Mouse (Mus musculus) activated CD4-positive, CD25-positive, alpha-beta regulatory T cell (primary cell): ENCODE measurements around the gene Lrrc74b. TPM values are rescaled to one million over a fixed set of nuclear protein-coding genes. Genes with fewer than 3 reads are reported as not detected.

Experiments
- polyA plus RNA-seq, 2 experiments: library from polyadenylated mRNA; unstranded; fragments of 100-300 nt; shearing (Covaris generic); gene quantifications; one replicate each; pipeline ENCODE4 v1.2.1; 2017

Gene Lrrc74b
- under 1 TPM in 1 of 2 experiments, not detected in 1; 0.47 TPM for polyA plus RNA-seq

GRCm38 (mm10) chr16:17561128-17561750, at the start of gene Lrrc74b:
TSS of gene Lrrc74b (minus strand) at chr16:17561247.

DNA sequence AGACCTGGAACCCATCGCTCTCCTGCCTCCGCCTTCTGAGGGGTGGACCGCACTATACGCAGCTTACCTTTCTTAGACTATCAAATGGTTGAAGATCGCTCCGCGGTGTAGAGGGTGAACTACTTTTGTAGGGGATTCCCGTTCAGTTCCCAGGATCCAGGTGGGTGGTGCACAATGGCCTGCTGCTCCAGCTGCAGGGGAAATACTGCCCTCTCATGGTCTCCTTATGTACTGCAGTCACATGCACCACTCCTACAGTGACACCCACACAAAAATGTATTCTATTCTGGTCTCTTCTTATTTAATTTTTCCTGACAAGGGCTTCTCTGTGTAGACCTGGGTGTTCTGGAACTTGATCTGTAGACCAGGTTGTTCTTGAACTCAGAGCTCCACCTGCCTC, 22.0 kb upstream of the Lrrc74b start, which contains the start of gene Slc7a4:
Slc7a4 (minus strand) TSS at position 151 of the 400 bp plus-strand sequence.

DNA sequence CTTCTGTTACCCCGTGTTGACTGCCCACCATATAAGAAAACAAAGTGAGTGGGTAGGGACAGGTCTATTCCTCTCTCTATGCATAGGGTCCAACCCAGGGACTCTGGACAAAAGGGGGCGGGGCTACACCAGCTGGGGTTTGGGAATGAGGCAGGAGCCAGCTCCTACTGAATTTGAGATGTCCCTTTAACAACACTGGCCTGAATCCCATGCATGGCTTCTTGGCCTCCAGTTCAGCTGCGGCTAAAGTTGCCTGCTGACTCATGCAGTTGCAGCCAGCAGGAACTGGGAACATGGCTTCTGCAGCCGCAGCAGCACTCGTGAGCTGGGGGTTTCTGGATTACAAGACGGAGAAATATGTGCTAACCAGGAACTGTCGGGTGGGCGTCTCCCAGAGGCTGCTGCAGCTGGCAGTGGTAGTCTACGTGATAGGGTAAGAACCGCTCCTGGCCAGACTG, 733 bp upstream of the Lrrc74b start, which contains the start of gene P2rx6:
P2rx6 (plus strand) TSS at position 135 of the 458 bp plus-strand sequence.

GRCm38 (mm10) chr16:17530640-17531288, 30.3 kb downstream of the Lrrc74b start, which contains the start of gene Thap7:
TSS of gene Thap7 (minus strand) at chr16:17531136.

GRCm38 (mm10) chr16:17508546-17509239, 52.4 kb downstream of the Lrrc74b start, which contains the start of gene Lztr1:
TSS of gene Lztr1 (plus strand) at chr16:17508688.

Other genes starting within 250 kb of the Lrrc74b start
- under 1 TPM; 0.16 to 0.26 TPM for gene Serpind1, start 229.9 kb downstream of the Lrrc74b start, polyA plus RNA-seq
- gene Snap29, start 155.3 kb downstream of the Lrrc74b start, polyA plus RNA-seq = 10 to 100 TPM; 19.2 to 20.7 TPM
- 10 to 100 TPM; 50.3 to 57.9 TPM for gene Pi4ka, start 154.9 kb downstream of the Lrrc74b start, polyA plus RNA-seq
- gene Crkl, start 109.3 kb downstream of the Lrrc74b start, polyA plus RNA-seq = 10 to 100 TPM; 55.7 to 70.5 TPM
- under 1 TPM in 1 of 2 experiments, not detected in 1; 0.20 TPM for gene Aifm3, start 71.6 kb downstream of the Lrrc74b start, polyA plus RNA-seq
- 10 to 100 TPM; 39.4 to 49.2 TPM for gene Lztr1, start 52.6 kb downstream of the Lrrc74b start, polyA plus RNA-seq
- gene Thap7, start 30.1 kb downstream of the Lrrc74b start, polyA plus RNA-seq = 10 to 100 TPM; 65.5 to 75.9 TPM
- not detected for gene P2rx6, start 638 bp upstream of the Lrrc74b start, polyA plus RNA-seq
- gene Slc7a4, start 22.0 kb upstream of the Lrrc74b start, polyA plus RNA-seq = 1 to 10 TPM; 1.1 to 2.2 TPM
- 10 to 100 TPM; 14.1 to 18.4 TPM for gene Smpd4, start 58.1 kb upstream of the Lrrc74b start, polyA plus RNA-seq
- gene Ccdc74a, start 85.2 kb upstream of the Lrrc74b start, polyA plus RNA-seq = under 1 TPM; 0.33 to 0.64 TPM
- gene Med15, start 171.6 kb upstream of the Lrrc74b start, polyA plus RNA-seq = 100 to 1,000 TPM in 1 of 2 experiments, 10 to 100 TPM in 1; 90.2 to 128 TPM
- gene Klhl22, start 198.4 kb upstream of the Lrrc74b start, polyA plus RNA-seq = 10 to 100 TPM; 11.1 to 14.1 TPM
- gene Scarf2, start 236.0 kb upstream of the Lrrc74b start, polyA plus RNA-seq = under 1 TPM in 1 of 2 experiments, not detected in 1; 0.07 TPM